Mouse (Mus musculus): Measurements from ENCODE around the gene Nat8. TPM values are rescaled to one million over a fixed set of nuclear protein-coding genes. Genes with fewer than 3 reads are reported as not detected.
"Not testable (repeated sequence)": the region's sequence is repeated elsewhere in the genome, so short reads cannot be mapped to it uniquely, and the experiment has no call there.

The Nat8 gene
- total RNA-seq, 2 experiments from 2014 or later, result not detected

- DNase-seq (ENCODE audit: low spot score); intact Hi-C loops (cut with DNase I): not testable (repeated sequence)
These were observed 5.4 kb upstream of the Nat8 start for GRCm38 (mm10) chr6:85837307-85837706.

GRCm38 (mm10) chr6:85836827-85837226 lies 4.9 kb upstream of the Nat8 start:
- intact Hi-C loops (cut with DNase I); DNase-seq (ENCODE audit: low spot score): not testable (repeated sequence)

GRCm38 (mm10) chr6:85836098-85836497 lies 4.2 kb upstream of the Nat8 start:
- DNase-seq (ENCODE audit: low spot score); intact Hi-C loops (cut with DNase I): not testable (repeated sequence)

- DNase-seq (ENCODE audit: low spot score); intact Hi-C loops (cut with DNase I): not testable (repeated sequence)
These were observed 3.2 kb upstream of the Nat8 start for GRCm38 (mm10) chr6:85835104-85835503.

- intact Hi-C loops (cut with DNase I), result loop anchor here (5.0 kb wide), 1 partner anchor 173 kb away; no protein-coding TSS in a partner anchor
- not testable (repeated sequence) for DNase-seq (ENCODE audit: low spot score)
These were observed 2.7 kb upstream of the Nat8 start for GRCm38 (mm10) chr6:85834504-85835100.

- intact Hi-C loops (cut with DNase I), result no loop called here
- no peak for DNase-seq (ENCODE audit: low spot score)
These were observed 2.4 kb downstream of the Nat8 start for GRCm38 (mm10) chr6:85829462-85829861.

- intact Hi-C loops (cut with DNase I), result no loop called here
- DNase-seq (ENCODE audit: low spot score), result no peak
These were observed 6.0 kb downstream of the Nat8 start for GRCm38 (mm10) chr6:85825886-85826285.

- no peak for DNase-seq (ENCODE audit: low spot score)
- intact Hi-C loops (cut with DNase I), result no loop called here
These were observed 8.3 kb downstream of the Nat8 start for GRCm38 (mm10) chr6:85823382-85824090.

GRCm38 (mm10) chr6:85822286-85822685 lies 9.6 kb downstream of the Nat8 start:
- intact Hi-C loops (cut with DNase I), result no loop called here
- DNase-seq (ENCODE audit: low spot score), result no peak

- intact Hi-C loops (cut with DNase I), result no loop called here
- DNase-seq (ENCODE audit: low spot score), result no peak
These were observed 11.0 kb downstream of the Nat8 start, which contains the start of the genes Nat8f6 and Nat8f5 for GRCm38 (mm10) chr6:85820837-85821236. Gene Nat8f6 (minus strand): TSS chr6:85820954. Gene Nat8f5 (minus strand): TSS chr6:85820972.

- DNase-seq (ENCODE audit: low spot score), result no peak
- intact Hi-C loops (cut with DNase I), result no loop called here
These were observed 13.5 kb downstream of the Nat8 start for GRCm38 (mm10) chr6:85818338-85818737.

- intact Hi-C loops (cut with DNase I), result no loop called here
- no peak for DNase-seq (ENCODE audit: low spot score)
These were observed 18.5 kb downstream of the Nat8 start for GRCm38 (mm10) chr6:85813339-85813738.

GRCm38 (mm10) chr6:85810942-85811537 lies 20.8 kb downstream of the Nat8 start:
- intact Hi-C loops (cut with DNase I); DNase-seq (ENCODE audit: low spot score): not testable (repeated sequence)

- DNase-seq (ENCODE audit: low spot score); intact Hi-C loops (cut with DNase I): not testable (repeated sequence)
These were observed 21.4 kb downstream of the Nat8 start for GRCm38 (mm10) chr6:85810514-85810913.

GRCm38 (mm10) chr6:85809784-85810183 lies 22.1 kb downstream of the Nat8 start:
- DNase-seq (ENCODE audit: low spot score); intact Hi-C loops (cut with DNase I): not testable (repeated sequence)

- peak; percentile 14 for DNase-seq (ENCODE audit: low spot score)
- intact Hi-C loops (cut with DNase I), result not testable (repeated sequence)
These were observed 28.7 kb downstream of the Nat8 start for GRCm38 (mm10) chr6:85803180-85803579.

Small RNAs within 50 kb of the gene (microRNA-seq; reads per million reads assigned to microRNA genes)
- gene Mir6375, result not detected

Other genes starting within 250 kb of the Nat8 start
- 1 to 10 TPM; 2.1 to 2.2 TPM for gene Alms1, start 244.6 kb downstream of the Nat8 start, total RNA-seq (2021)
- not detected for gene Nat8f7, start 118.9 kb downstream of the Nat8 start, total RNA-seq (2021)
- gene Nat8f3, start 66.3 kb downstream of the Nat8 start, total RNA-seq (2021), result under 1 TPM; 0.18 to 0.31 TPM
- not detected for gene Nat8f6, start 11.1 kb downstream of the Nat8 start, total RNA-seq (2021)
- gene Nat8f5, start 11.1 kb downstream of the Nat8 start, total RNA-seq (2021), result not detected
- not detected for gene Nat8f2, start 37.1 kb upstream of the Nat8 start, total RNA-seq (2021)
- gene Nat8f4, start 72.8 kb upstream of the Nat8 start, total RNA-seq (2021), result under 1 TPM; 0.73 to 0.91 TPM
- gene Tprkb, start 79.8 kb upstream of the Nat8 start, total RNA-seq (2021), result 10 to 100 TPM; 11.8 to 13.1 TPM
- 1 to 10 TPM; 2.0 to 3.9 TPM for gene Nat8f1, start 83.6 kb upstream of the Nat8 start, total RNA-seq (2021)
- gene Dusp11, start 129.6 kb upstream of the Nat8 start, total RNA-seq (2021), result 10 to 100 TPM; 43.6 to 51.7 TPM
- gene Figla, start 184.1 kb upstream of the Nat8 start, total RNA-seq (2021), result not detected
- under 1 TPM; 0.29 to 0.31 TPM for gene Add2, start 196.6 kb upstream of the Nat8 start, total RNA-seq (2021)

Measured in heart, postnatal 25 days (tissue).